Mouse (Mus musculus) brain, embryonic 14.5 days (tissue): ENCODE measurements at regions not wholly inside any gene's neighbourhood (a gene's known extent, or its start where the extent isn't known, plus 50 kb on each side); places are given as distances from the start of the nearest gene placed in this dataset.

Experiments used
- DNase-seq: peaks from one replicate; pipeline ENCODE4 v3.0.0-alpha.2; 2011; ENCODE audit warnings: low read depth
- CTCF ChIP-seq: fragments of 200-500 bp; IDR thresholded peaks from 2 replicates; pipeline ENCODE4 v1.5.1; 2012; ENCODE audit warnings: inconsistent platforms, mild to moderate bottlenecking, moderate library complexity, borderline replicate concordance; ENCODE audit not compliant: insufficient read depth, insufficient read length; ENCODE audit errors: extremely low read depth
- POLR2A ChIP-seq: fragments of 200-500 bp; IDR thresholded peaks from 2 replicates; pipeline ENCODE4 v1.6.1; 2012; ENCODE audit warnings: mild to moderate bottlenecking, inconsistent platforms, borderline replicate concordance; ENCODE audit not compliant: poor library complexity, insufficient read depth, insufficient read length, severe bottlenecking; ENCODE audit errors: extremely low read depth

- TF ChIP-seq POLR2A = no peak
- no peak for TF ChIP-seq CTCF
- no peak for DNase-seq
Measured at GRCm38 (mm10) chr12:106722761-106723160, 712.7 kb downstream of the Vrk1 start.

- peak; percentile 57 for DNase-seq
- TF ChIP-seq POLR2A (no peak), CTCF (no peak)
Measured at GRCm38 (mm10) chr12:106726920-106727319, 716.9 kb downstream of the Vrk1 start.

GRCm38 (mm10) chr12:106727486-106727885, 717.5 kb downstream of the Vrk1 start:
- TF ChIP-seq CTCF = no peak
- TF ChIP-seq POLR2A = no peak
- peak; percentile 18 for DNase-seq

GRCm38 (mm10) chr12:106729686-106730085, 719.7 kb downstream of the Vrk1 start:
- DNase-seq = no peak
- TF ChIP-seq POLR2A (no peak), CTCF (no peak)

- peak; percentile 16 for DNase-seq
- TF ChIP-seq POLR2A = no peak
Measured at GRCm38 (mm10) chr12:106732108-106732857, 722.3 kb downstream of the Vrk1 start.

- peak; percentile 5 for DNase-seq
- no peak for TF ChIP-seq POLR2A
- TF ChIP-seq CTCF = no peak
Measured at GRCm38 (mm10) chr12:106748765-106749164, 738.7 kb downstream of the Vrk1 start.

- TF ChIP-seq POLR2A (no peak), CTCF (no peak)
- no peak for DNase-seq
Measured at GRCm38 (mm10) chr12:106763552-106763951, 724.9 kb upstream of the 3110018I06Rik start.

- no peak for DNase-seq
- TF ChIP-seq CTCF (no peak), POLR2A (no peak)
Measured at GRCm38 (mm10) chr12:106764516-106764915, 723.9 kb upstream of the 3110018I06Rik start.

GRCm38 (mm10) chr12:106773536-106773935, 714.9 kb upstream of the 3110018I06Rik start:
- DNase-seq = no peak

GRCm38 (mm10) chr12:106796596-106796995, 691.8 kb upstream of the 3110018I06Rik start:
- no peak for DNase-seq
- TF ChIP-seq CTCF = no peak
- no peak for TF ChIP-seq POLR2A

More at GRCm38 (mm10) chr12:106773536-106773935, 714.9 kb upstream of the 3110018I06Rik start:
- TF ChIP-seq POLR2A (no peak), CTCF (no peak)

- TF ChIP-seq CTCF (no peak), POLR2A (no peak)
- no peak for DNase-seq
Measured at GRCm38 (mm10) chr12:106819736-106820135, 668.7 kb upstream of the 3110018I06Rik start.

- TF ChIP-seq POLR2A = no peak
- no peak for TF ChIP-seq CTCF
- no peak for DNase-seq
Measured at GRCm38 (mm10) chr12:106822311-106822710, 666.1 kb upstream of the 3110018I06Rik start.

GRCm38 (mm10) chr12:106828542-106828941, 659.9 kb upstream of the 3110018I06Rik start:
- DNase-seq = no peak
- no peak for TF ChIP-seq CTCF
- no peak for TF ChIP-seq POLR2A

- peak; percentile 71 for DNase-seq
Measured at GRCm38 (mm10) chr12:106829323-106829722, 659.1 kb upstream of the 3110018I06Rik start.

More at GRCm38 (mm10) chr12:106829323-106829722, 659.1 kb upstream of the 3110018I06Rik start:
- no peak for TF ChIP-seq POLR2A
- no peak for TF ChIP-seq CTCF
